Mouse (Mus musculus): ENCODE measurements around the gene Zmym1. TPM values are rescaled to one million over a fixed set of nuclear protein-coding genes. Genes with fewer than 3 reads are reported as not detected.

Zmym1 gene
- polyA plus RNA-seq, 1 experiment = 0.39 TPM

- peaks cover 58% of the 10 kb centered on the region for H3K36me3 ChIP-seq (ENCODE audit: control insufficient read depth, insufficient read depth, low read length)
- H3K27me3 ChIP-seq (ENCODE audit: control insufficient read depth, insufficient read depth, low read length) = no peaks in the 10 kb centered on the region
- no peak overlapping the region for H3K27ac ChIP-seq (ENCODE audit: insufficient read depth, low read depth, low read length)
- 40% methylated on average over 4 of the region's 4 CpGs for WGBS
- no peak overlapping the region for H3K4me3 ChIP-seq (ENCODE audit: low read depth, low read length)
- TF ChIP-seq POLR2A (IDR thresholded peaks at IDR 0.05; ENCODE audit: low read depth, low read length) (no peak), CTCF (IDR thresholded peaks at IDR 0.05; ENCODE audit: extremely low read depth, insufficient read length, insufficient replicate concordance, low read depth, low read length) (peak; percentile 17; the same call in 1 of the 2 replicates)
- no peaks in the 10 kb centered on the region for H3K4me1 ChIP-seq (ENCODE audit: control insufficient read depth, insufficient read depth, insufficient read length, low read length)
These were observed 33.4 kb downstream of the Zmym1 start for GRCm38 (mm10) chr4:127027228-127028190.

- Histone ChIP-seq H3K27ac (ENCODE audit: insufficient read depth, low read depth, low read length) (no peak overlapping the region), H3K4me1 (ENCODE audit: control insufficient read depth, insufficient read depth, insufficient read length, low read length) (no peaks in the 10 kb centered on the region), H3K36me3 (ENCODE audit: control insufficient read depth, insufficient read depth, low read length) (peaks cover 54% of the 10 kb centered on the region), H3K4me3 (ENCODE audit: low read depth, low read length) (no peak overlapping the region), H3K27me3 (ENCODE audit: control insufficient read depth, insufficient read depth, low read length) (no peaks in the 10 kb centered on the region)
- 79% methylated on average over 4 of the region's 4 CpGs for WGBS
- TF ChIP-seq POLR2A (IDR thresholded peaks at IDR 0.05; ENCODE audit: low read depth, low read length) = no peak
- no peak for TF ChIP-seq CTCF (IDR thresholded peaks at IDR 0.05; ENCODE audit: extremely low read depth, insufficient read length, insufficient replicate concordance, low read depth, low read length)
These were observed 34.1 kb downstream of the Zmym1 start for GRCm38 (mm10) chr4:127026826-127027225.

GRCm38 (mm10) chr4:127024240-127024639 lies 36.7 kb downstream of the Zmym1 start:
- no peak overlapping the region for H3K27ac ChIP-seq (ENCODE audit: insufficient read depth, low read depth, low read length)
- no peaks in the 10 kb centered on the region for H3K27me3 ChIP-seq (ENCODE audit: control insufficient read depth, insufficient read depth, low read length)
- H3K4me3 ChIP-seq (ENCODE audit: low read depth, low read length) = 0 out of 2 replicates have a peak overlapping the region, but pooled peaks have one; percentile 19
- WGBS = 15% methylated on average over 1 of the region's 1 CpGs
- TF ChIP-seq POLR2A (IDR thresholded peaks at IDR 0.05; ENCODE audit: low read depth, low read length) (no peak), CTCF (IDR thresholded peaks at IDR 0.05; ENCODE audit: extremely low read depth, insufficient read length, insufficient replicate concordance, low read depth, low read length) (no peak)
- no peaks in the 10 kb centered on the region for H3K4me1 ChIP-seq (ENCODE audit: control insufficient read depth, insufficient read depth, insufficient read length, low read length)
- H3K36me3 ChIP-seq (ENCODE audit: control insufficient read depth, insufficient read depth, low read length) = peaks cover 41% of the 10 kb centered on the region

GRCm38 (mm10) chr4:127023201-127023600 lies 37.8 kb downstream of the Zmym1 start:
- Histone ChIP-seq H3K4me3 (ENCODE audit: low read depth, low read length) (peak overlapping the region; percentile 56), H3K4me1 (ENCODE audit: control insufficient read depth, insufficient read depth, insufficient read length, low read length) (no peaks in the 10 kb centered on the region), H3K27ac (ENCODE audit: insufficient read depth, low read depth, low read length) (no peak overlapping the region), H3K27me3 (ENCODE audit: control insufficient read depth, insufficient read depth, low read length) (no peaks in the 10 kb centered on the region), H3K36me3 (ENCODE audit: control insufficient read depth, insufficient read depth, low read length) (peaks cover 36% of the 10 kb centered on the region)
- under 1% methylated on average over 9 of the region's 9 CpGs for WGBS
- TF ChIP-seq POLR2A (IDR thresholded peaks at IDR 0.05; ENCODE audit: low read depth, low read length) = no peak
- no peak for TF ChIP-seq CTCF (IDR thresholded peaks at IDR 0.05; ENCODE audit: extremely low read depth, insufficient read length, insufficient replicate concordance, low read depth, low read length)

GRCm38 (mm10) chr4:127021989-127022626 lies 38.8 kb downstream of the Zmym1 start:
- no peaks in the 10 kb centered on the region for H3K4me1 ChIP-seq (ENCODE audit: control insufficient read depth, insufficient read depth, insufficient read length, low read length)
- peak overlapping the region; percentile 89 for H3K4me3 ChIP-seq (ENCODE audit: low read depth, low read length)
- H3K27ac ChIP-seq (ENCODE audit: insufficient read depth, low read depth, low read length) = peak overlapping the region; percentile 95
- TF ChIP-seq POLR2A (IDR thresholded peaks at IDR 0.05; ENCODE audit: low read depth, low read length) = peak; percentile 21; the same call in 1 of the 2 replicates
- peak; percentile 29; the same call in 1 of the 2 replicates for TF ChIP-seq CTCF (IDR thresholded peaks at IDR 0.05; ENCODE audit: extremely low read depth, insufficient read length, insufficient replicate concordance, low read depth, low read length)
- peaks cover 26% of the 10 kb centered on the region for H3K36me3 ChIP-seq (ENCODE audit: control insufficient read depth, insufficient read depth, low read length)
- WGBS = under 1% methylated on average over 53 of the region's 53 CpGs
- no peaks in the 10 kb centered on the region for H3K27me3 ChIP-seq (ENCODE audit: control insufficient read depth, insufficient read depth, low read length)

- WGBS = 1% methylated on average over 66 of the region's 87 CpGs
- H3K27me3 ChIP-seq (ENCODE audit: control insufficient read depth, insufficient read depth, low read length) = no peaks in the 10 kb centered on the region
These were observed 39.6 kb downstream of the Zmym1 start, which contains the start of gene Sfpq for GRCm38 (mm10) chr4:127021151-127021945. Gene Sfpq, plus strand, starts transcription at chr4:127021324.

More at GRCm38 (mm10) chr4:127021151-127021945, 39.6 kb downstream of the Zmym1 start, which contains the start of gene Sfpq:
- H3K4me3 ChIP-seq (ENCODE audit: low read depth, low read length) = peak within 1 kb of the TSS; percentile 89
- H3K36me3 ChIP-seq (ENCODE audit: control insufficient read depth, insufficient read depth, low read length) = peaks cover 19% of the 10 kb centered on the region
- no peaks in the 10 kb centered on the region for H3K4me1 ChIP-seq (ENCODE audit: control insufficient read depth, insufficient read depth, insufficient read length, low read length)
- peak within 1 kb of the TSS; percentile 95 for H3K27ac ChIP-seq (ENCODE audit: insufficient read depth, low read depth, low read length)
- TF ChIP-seq CTCF (IDR thresholded peaks at IDR 0.05; ENCODE audit: extremely low read depth, insufficient read length, insufficient replicate concordance, low read depth, low read length) = no peak
- TF ChIP-seq POLR2A (IDR thresholded peaks at IDR 0.05; ENCODE audit: low read depth, low read length) = peak; percentile 94

All from small intestine, adult 2 months (tissue).